8 mouse cellular contexts compared by ENCODE assay signal in the genomic region with DNA sequence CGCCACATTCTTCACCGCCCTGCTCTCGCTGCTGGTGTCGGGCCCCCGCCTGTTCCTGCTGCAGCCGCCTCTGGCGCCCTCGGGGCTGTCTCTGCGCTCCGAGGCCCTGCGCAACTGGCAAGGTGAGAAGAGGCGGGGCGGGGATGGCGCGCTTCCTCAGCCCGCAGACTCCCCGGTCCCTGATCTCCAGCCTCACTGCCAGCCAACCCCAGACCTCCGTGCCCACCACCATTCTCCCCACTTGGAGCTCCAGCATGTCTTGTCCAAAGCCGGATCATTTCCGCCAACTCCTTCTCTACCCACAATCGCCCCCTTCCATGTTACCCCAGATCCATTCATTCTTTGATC. TPM values are rescaled to one million over a fixed set of nuclear protein-coding genes. Genes with fewer than 3 reads are reported as not detected.
DNase-seq lines count a peak whose midpoint lies in the region; ATAC-seq lines count a peak whose summit lies in the region.

No protein-coding gene starts in this region.

- no peaks in the 10 kb centered on the region for H3K27me3 ChIP-seq in heart, embryonic 11.5 days (ENCODE audit: control insufficient read depth, insufficient read depth, low read length)
- H3K27me3 ChIP-seq in megakaryocyte, embryonic 14.5 days (replicated peaks) = no peaks in the 10 kb centered on the region

- ATAC-seq in heart, embryonic 11.5 days (replicated peaks; ENCODE audit: insufficient number of reproducible peaks, low FRiP score, low TSS enrichment) = peak; percentile 79; the same call in 1 of the 2 replicates
- ATAC-seq in granulocyte monocyte progenitor cell, adult 5-6 weeks (replicated peaks; ENCODE audit: poor library complexity, severe bottlenecking) = peak; percentile 54

- peak overlapping the region; percentile 75 for H3K27ac ChIP-seq in heart, embryonic 11.5 days (ENCODE audit: low read depth, low read length)

- under 1% methylated on average over 21 of the region's 21 CpGs for WGBS in heart, embryonic 11.5 days (ENCODE audit: insufficient replicate concordance)

- peak overlapping the region; percentile 78 for H3K4me3 ChIP-seq in heart, embryonic 11.5 days (ENCODE audit: low read depth, low read length)
- peak overlapping the region; percentile 97 for H3K4me3 ChIP-seq in megakaryocyte, embryonic 14.5 days (replicated peaks)

- H3K9me3 ChIP-seq in heart, embryonic 11.5 days (replicated peaks; ENCODE audit: control insufficient read depth, low read length) = no peaks in the 10 kb centered on the region
- no peaks in the 10 kb centered on the region for H3K9me3 ChIP-seq in megakaryocyte, embryonic 14.5 days

- H3K4me2 ChIP-seq in heart, embryonic 11.5 days = peak overlapping the region; percentile 77

- H3K4me1 ChIP-seq in heart, embryonic 11.5 days (ENCODE audit: control insufficient read depth, insufficient read depth, low read length) = peaks cover 5% of the 10 kb centered on the region; the same call in 1 of the 2 replicates
- H3K4me1 ChIP-seq in megakaryocyte, embryonic 14.5 days = peaks cover 72% of the 10 kb centered on the region

- H3K36me3 ChIP-seq in heart, embryonic 11.5 days (ENCODE audit: control insufficient read depth, insufficient read depth, low read length) = peaks cover 8% of the 10 kb centered on the region
- H3K36me3 ChIP-seq in megakaryocyte, embryonic 14.5 days (replicated peaks; ENCODE audit: low read length) = peaks cover 32% of the 10 kb centered on the region

- DNase-seq in heart, adult 11 months = no peak
- DNase-seq in ES-CJ7 (ENCODE audit: low read depth, low spot score) = peak; percentile 36
- no peak for DNase-seq in layer of hippocampus, adult 11-12 months (ENCODE audit: low spot score)
- DNase-seq in urinary bladder, postnatal 4 days (ENCODE audit: low spot score in 2 of 2) = no peak
- DNase-seq in MN1 (ENCODE audit: low spot score) = no peak

- H3K9ac ChIP-seq in heart, embryonic 11.5 days (ENCODE audit: low read depth, low read length) = peak overlapping the region; percentile 78

RNA-seq across cellular contexts. Expression of gene Rhbdd2, which starts 0.4 kb away (rescaled TPM):
- 33.1 and 44.9 TPM in 2 replicates for polyA plus RNA-seq in heart, embryonic 11.5 days (2014; fragmentation: Nextera tagmentation; extraction: Ambion mirVana)
- total RNA-seq in granulocyte monocyte progenitor cell, adult 5-6 weeks (2014; fragmentation: Nextera tagmentation) = 14.1 and 19.1 TPM in 2 replicates
- 4.3 and 8.2 TPM in 2 replicates for total RNA-seq in granulocyte monocyte progenitor cell, adult 5-6 weeks (2017)
- polyA plus RNA-seq in megakaryocyte, embryonic 14.5 days (2012; ENCODE audit: insufficient read depth, low replicate concordance) = 12.9 and 48.0 TPM in 2 replicates

RNA-seq across cellular contexts. Expression of gene Por, which starts 37.1 kb away (rescaled TPM):
- 32.4 and 37.4 TPM in 2 replicates for polyA plus RNA-seq in heart, embryonic 11.5 days (2014; fragmentation: Nextera tagmentation; extraction: Ambion mirVana)
- total RNA-seq in granulocyte monocyte progenitor cell, adult 5-6 weeks (2014; fragmentation: Nextera tagmentation) = 26.7 and 34.3 TPM in 2 replicates
- 20.6 and 28.7 TPM in 2 replicates for total RNA-seq in granulocyte monocyte progenitor cell, adult 5-6 weeks (2017)
- 112 and 330 TPM in 2 replicates for polyA plus RNA-seq in megakaryocyte, embryonic 14.5 days (2012; ENCODE audit: insufficient read depth, low replicate concordance)

RNA-seq across cellular contexts. Expression of gene Ccl24, which starts 59.9 kb away (rescaled TPM):
- 0.93 TPM in 1 of 2 replicates, not detected in the other for polyA plus RNA-seq in heart, embryonic 11.5 days (2014; fragmentation: Nextera tagmentation; extraction: Ambion mirVana)
- total RNA-seq in granulocyte monocyte progenitor cell, adult 5-6 weeks (2014; fragmentation: Nextera tagmentation) = 2.3 and 3.9 TPM in 2 replicates
- 1.4 TPM in 1 of 2 replicates, not detected in the other for total RNA-seq in granulocyte monocyte progenitor cell, adult 5-6 weeks (2017)
- polyA plus RNA-seq in megakaryocyte, embryonic 14.5 days (2012; ENCODE audit: insufficient read depth, low replicate concordance) = not detected in 2 replicates
